ENCODE assay signal across 19 mouse cellular contexts in genomic region chr3:131181006-131181405, GRCm38 (mm10).
A peak's percentile ranks its signal among the peaks of the same experiment; 100 is the strongest.
DNase-seq lines count a peak whose midpoint lies in the region; ATAC-seq lines count a peak whose summit lies in the region.
"Had no signal": no experiment of that assay in that cellular context is flagged by ENCODE, and none has a peak within 500 bp of the region (broad histone marks: within the 10 kb centered on the region; RNA-seq: fewer than 3 reads in every experiment).

No protein-coding gene starts in this region.

- no peak overlapping the region for H3K9ac ChIP-seq in embryonic facial prominence, embryonic 13.5 days
- H3K9ac ChIP-seq in embryonic facial prominence, embryonic 14.5 days (ENCODE audit: low read depth, low read length): no peak overlapping the region
- H3K9ac ChIP-seq in midbrain, embryonic 14.5 days (replicated peaks; ENCODE audit: low read length): no peak overlapping the region
- H3K9ac ChIP-seq: limb, embryonic 13.5 days; lung, embryonic 15.5 days; stomach, embryonic 15.5 days had no signal

- intact Hi-C loops in left cerebral cortex, postnatal 4 days (cut with DNase I): no loop called here

- no peak for DNase-seq in embryonic facial prominence, embryonic 10.5 days (ENCODE audit: low spot score)
- DNase-seq in left cerebral cortex, postnatal 4 days: peak; percentile 25
- no peak for DNase-seq in left cerebral cortex, adult 9 months (ENCODE audit: low spot score in 2 of 2)
- peak; percentile 47 for DNase-seq in embryonic facial prominence, embryonic 14.5 days (ENCODE audit: low spot score)
- DNase-seq in midbrain, embryonic 14.5 days: peak; percentile 69
- no peak for DNase-seq in layer of hippocampus, adult 18-20 months (ENCODE audit: low spot score in 2 of 2)
- DNase-seq: B cell, adult 2 months; gastrocnemius, postnatal 10 days; heart, postnatal 14 days; kidney, adult 11 months; kidney, postnatal 14 days; right cerebral cortex, postnatal 25 days; thymus, postnatal 14 days had no signal

- no peak overlapping the region for H3K4me2 ChIP-seq in embryonic facial prominence, embryonic 13.5 days
- H3K4me2 ChIP-seq in embryonic facial prominence, embryonic 14.5 days (ENCODE audit: low read depth, low read length): no peak overlapping the region
- no peak overlapping the region for H3K4me2 ChIP-seq in midbrain, embryonic 14.5 days (ENCODE audit: low read length)
- H3K4me2 ChIP-seq: limb, embryonic 13.5 days; liver, embryonic 11.5 days; lung, embryonic 15.5 days; stomach, embryonic 15.5 days had no signal

- no peaks in the 10 kb centered on the region for H3K9me3 ChIP-seq in embryonic facial prominence, embryonic 13.5 days
- H3K9me3 ChIP-seq in embryonic facial prominence, embryonic 10.5 days: no peaks in the 10 kb centered on the region
- no peaks in the 10 kb centered on the region for H3K9me3 ChIP-seq in embryonic facial prominence, embryonic 14.5 days (ENCODE audit: control insufficient read depth, low read length)
- no peaks in the 10 kb centered on the region for H3K9me3 ChIP-seq in midbrain, embryonic 14.5 days (ENCODE audit: control insufficient read depth, low read length)
- H3K9me3 ChIP-seq: limb, embryonic 13.5 days; lung, embryonic 15.5 days; stomach, embryonic 15.5 days had no signal

- H3K27me3 ChIP-seq in embryonic facial prominence, embryonic 13.5 days: no peaks in the 10 kb centered on the region
- no peaks in the 10 kb centered on the region for H3K27me3 ChIP-seq in embryonic facial prominence, embryonic 10.5 days (replicated peaks; ENCODE audit: low read depth, poor library complexity, severe bottlenecking)
- H3K27me3 ChIP-seq in embryonic facial prominence, embryonic 14.5 days (replicated peaks; ENCODE audit: control insufficient read depth, insufficient read depth, low read length): no peaks in the 10 kb centered on the region
- no peaks in the 10 kb centered on the region for H3K27me3 ChIP-seq in midbrain, embryonic 14.5 days (ENCODE audit: control insufficient read depth, insufficient read depth, low read length)
- H3K27me3 ChIP-seq: limb, embryonic 13.5 days; lung, embryonic 15.5 days; stomach, embryonic 15.5 days had no signal

- H3K4me3 ChIP-seq in embryonic facial prominence, embryonic 13.5 days: no peak overlapping the region
- H3K4me3 ChIP-seq in embryonic facial prominence, embryonic 10.5 days: no peak overlapping the region
- H3K4me3 ChIP-seq in embryonic facial prominence, embryonic 14.5 days (ENCODE audit: low read depth, low read length): no peak overlapping the region
- no peak overlapping the region for H3K4me3 ChIP-seq in midbrain, embryonic 14.5 days (replicated peaks; ENCODE audit: low read depth, low read length)
- H3K4me3 ChIP-seq: limb, embryonic 13.5 days; lung, embryonic 15.5 days; stomach, embryonic 15.5 days had no signal

- 69% methylated on average over 11 of the region's 11 CpGs for WGBS in embryonic facial prominence, embryonic 13.5 days
- 87% methylated on average over 11 of the region's 11 CpGs for WGBS in embryonic facial prominence, embryonic 10.5 days
- WGBS in embryonic facial prominence, embryonic 14.5 days: 70% methylated on average over 11 of the region's 11 CpGs
- 42% methylated on average over 11 of the region's 11 CpGs for WGBS in midbrain, embryonic 14.5 days

- peaks cover 13% of the 10 kb centered on the region for H3K36me3 ChIP-seq in embryonic facial prominence, embryonic 13.5 days
- peaks cover 28% of the 10 kb centered on the region for H3K36me3 ChIP-seq in embryonic facial prominence, embryonic 10.5 days (replicated peaks)
- no peaks in the 10 kb centered on the region for H3K36me3 ChIP-seq in embryonic facial prominence, embryonic 14.5 days (ENCODE audit: control insufficient read depth, insufficient read depth, low read length)
- H3K36me3 ChIP-seq in midbrain, embryonic 14.5 days (ENCODE audit: control insufficient read depth, insufficient read depth, low read length): peaks cover 12% of the 10 kb centered on the region; the same call in 1 of the 2 replicates
- H3K36me3 ChIP-seq: lung, embryonic 15.5 days; stomach, embryonic 15.5 days had no signal

- ATAC-seq in embryonic facial prominence, embryonic 13.5 days (ENCODE audit: insufficient number of reproducible peaks, insufficient read depth, low FRiP score, low TSS enrichment, low read depth): no peak
- ATAC-seq in embryonic facial prominence, embryonic 14.5 days (ENCODE audit: low read depth): no peak
- ATAC-seq in midbrain, embryonic 14.5 days (ENCODE audit: low FRiP score, low TSS enrichment): peak; percentile 55; the same call in 1 of the 2 replicates
- ATAC-seq in inflammation-experienced regulatory T-cells, adult 6 months: no peak

- peaks cover 38% of the 10 kb centered on the region for H3K4me1 ChIP-seq in embryonic facial prominence, embryonic 13.5 days
- H3K4me1 ChIP-seq in embryonic facial prominence, embryonic 10.5 days: peaks cover 16% of the 10 kb centered on the region
- H3K4me1 ChIP-seq in embryonic facial prominence, embryonic 14.5 days (ENCODE audit: control insufficient read depth, insufficient read depth, low read length): peaks cover 10% of the 10 kb centered on the region; the same call in 1 of the 2 replicates
- H3K4me1 ChIP-seq in midbrain, embryonic 14.5 days (ENCODE audit: control insufficient read depth, insufficient read depth, low read length): 0 out of 2 replicates have a peak, but pooled peaks cover 7% of the 10 kb centered on the region
- H3K4me1 ChIP-seq: lung, embryonic 15.5 days; stomach, embryonic 15.5 days had no signal

- peak overlapping the region; percentile 8; the same call in 1 of the 2 replicates for H3K27ac ChIP-seq in embryonic facial prominence, embryonic 13.5 days
- no peak overlapping the region for H3K27ac ChIP-seq in embryonic facial prominence, embryonic 10.5 days (replicated peaks)
- no peak overlapping the region for H3K27ac ChIP-seq in embryonic facial prominence, embryonic 14.5 days (replicated peaks; ENCODE audit: low read depth, low read length)
- H3K27ac ChIP-seq in midbrain, embryonic 14.5 days (replicated peaks; ENCODE audit: low read depth, low read length): peak overlapping the region; percentile 39
- H3K27ac ChIP-seq: limb, embryonic 13.5 days; lung, embryonic 15.5 days; stomach, embryonic 15.5 days had no signal

Comparison
In these comparisons a context has a peak if more than half of its experiments do, and no peak if none do; other contexts are left out.
1. H3K27ac ChIP-seq: peak in embryonic facial prominence, embryonic 13.5 days (single experiment) and midbrain, embryonic 14.5 days (single experiment); none in embryonic facial prominence, embryonic 10.5 days (single experiment) and embryonic facial prominence, embryonic 14.5 days (single experiment).
2. DNase-seq: peak in left cerebral cortex, postnatal 4 days (single experiment), embryonic facial prominence, embryonic 14.5 days (single experiment) and midbrain, embryonic 14.5 days (single experiment); none in embryonic facial prominence, embryonic 10.5 days (single experiment), left cerebral cortex, adult 9 months (0 of 2) and layer of hippocampus, adult 18-20 months (0 of 2).